Mouse (Mus musculus): Measurements from ENCODE around the gene Gm11985. TPM values are rescaled to one million over a fixed set of nuclear protein-coding genes. Genes with fewer than 3 reads are reported as not detected.

Gene Gm11985
- polyA plus RNA-seq (2012; rRNA removed) = not detected in 2 replicates

DNA sequence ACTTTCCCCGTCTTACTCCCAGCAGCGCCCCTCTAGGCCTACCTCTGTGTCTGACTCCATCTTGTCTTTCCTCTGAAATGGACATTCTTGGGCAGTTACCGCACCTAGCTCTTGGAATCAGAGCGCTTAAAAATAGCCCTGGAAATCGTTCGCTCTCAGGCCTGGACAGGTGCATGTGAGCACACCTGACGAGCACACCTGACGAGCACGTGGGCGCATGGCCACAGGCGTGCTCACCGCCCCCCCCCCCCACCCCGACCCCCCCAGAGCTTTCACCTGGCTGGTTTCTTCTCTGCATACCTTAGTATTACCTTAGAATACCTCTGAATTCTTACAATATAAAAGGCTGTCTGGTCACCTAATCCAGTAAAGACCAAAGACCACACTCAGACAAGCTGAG lies at the start of gene Gm11985:
TSS of gene Gm11985 (minus strand) at position 101 of the 400 bp plus-strand sequence.
- no peak within 1 kb of the TSS for H3K4me3 ChIP-seq (replicated peaks; ENCODE audit: extremely low read depth, low read depth, low read length)
- H3K4me1 ChIP-seq (ENCODE audit: control insufficient read depth, insufficient read depth, low read length) = no peaks in the 10 kb centered on the region
- no peak for DNase-seq
- TF ChIP-seq CTCF (IDR thresholded peaks at IDR 0.05; ENCODE audit: insufficient read depth, low read length) (no peak), POLR2A (IDR thresholded peaks at IDR 0.05; ENCODE audit: borderline replicate concordance, extremely low read depth, low read depth, low read length) (no peak)
- 83% methylated on average over 13 of the region's 13 CpGs for WGBS

DNA sequence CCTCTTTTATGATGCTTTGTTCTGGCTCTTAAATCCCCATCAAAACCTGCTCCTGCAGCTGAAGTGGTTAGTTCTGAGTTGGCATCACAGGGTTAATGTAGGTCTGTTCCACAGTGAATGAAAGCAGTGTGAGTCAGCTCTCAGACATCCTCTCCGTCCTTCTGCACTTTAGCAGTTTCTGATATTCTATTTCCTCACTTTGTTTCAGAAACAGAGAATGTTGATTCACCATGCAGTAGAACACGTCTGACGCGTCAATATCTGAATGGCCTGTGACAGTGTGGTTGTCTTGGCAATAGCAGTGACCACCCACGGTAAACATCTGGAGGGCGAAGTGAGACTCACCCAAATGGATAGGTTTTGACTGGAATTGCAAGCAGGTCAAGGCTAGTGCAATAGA lies 49.3 kb upstream of the Gm11985 start:
- no peak for TF ChIP-seq CTCF (IDR thresholded peaks at IDR 0.05; ENCODE audit: insufficient read depth, low read length)
- TF ChIP-seq POLR2A (IDR thresholded peaks at IDR 0.05; ENCODE audit: borderline replicate concordance, extremely low read depth, low read depth, low read length) = no peak
- Histone ChIP-seq H3K4me3 (replicated peaks; ENCODE audit: extremely low read depth, low read depth, low read length) (no peak overlapping the region), H3K4me1 (ENCODE audit: control insufficient read depth, insufficient read depth, low read length) (no peaks in the 10 kb centered on the region)
- DNase-seq = no peak
- WGBS = 32% methylated on average over 6 of the region's 6 CpGs

DNA sequence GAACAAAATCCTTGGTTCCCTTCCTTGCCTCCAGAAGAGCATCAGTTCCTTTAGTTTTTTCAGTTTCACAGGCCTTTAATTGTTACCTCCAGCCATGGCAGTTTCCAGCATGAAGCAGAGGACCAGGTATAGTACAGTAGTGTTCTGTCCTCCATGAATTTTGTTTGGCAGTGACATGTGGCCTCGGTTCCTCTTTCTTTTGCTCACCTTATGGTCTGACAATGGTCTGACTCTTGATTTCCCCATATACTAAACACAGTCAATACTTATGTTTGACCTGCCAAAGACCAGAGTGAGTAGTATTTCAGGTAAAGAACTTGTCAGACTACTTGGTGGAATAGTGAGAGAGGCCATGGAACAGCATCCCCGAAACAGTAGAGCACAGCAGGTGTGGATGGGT lies 48.4 kb upstream of the Gm11985 start:
- TF ChIP-seq CTCF (IDR thresholded peaks at IDR 0.05; ENCODE audit: insufficient read depth, low read length) (no peak), POLR2A (IDR thresholded peaks at IDR 0.05; ENCODE audit: borderline replicate concordance, extremely low read depth, low read depth, low read length) (no peak)
- H3K4me1 ChIP-seq (ENCODE audit: control insufficient read depth, insufficient read depth, low read length) = no peaks in the 10 kb centered on the region
- no peak overlapping the region for H3K4me3 ChIP-seq (replicated peaks; ENCODE audit: extremely low read depth, low read depth, low read length)
- DNase-seq = no peak
- 78% methylated on average over 2 of the region's 2 CpGs for WGBS

DNA sequence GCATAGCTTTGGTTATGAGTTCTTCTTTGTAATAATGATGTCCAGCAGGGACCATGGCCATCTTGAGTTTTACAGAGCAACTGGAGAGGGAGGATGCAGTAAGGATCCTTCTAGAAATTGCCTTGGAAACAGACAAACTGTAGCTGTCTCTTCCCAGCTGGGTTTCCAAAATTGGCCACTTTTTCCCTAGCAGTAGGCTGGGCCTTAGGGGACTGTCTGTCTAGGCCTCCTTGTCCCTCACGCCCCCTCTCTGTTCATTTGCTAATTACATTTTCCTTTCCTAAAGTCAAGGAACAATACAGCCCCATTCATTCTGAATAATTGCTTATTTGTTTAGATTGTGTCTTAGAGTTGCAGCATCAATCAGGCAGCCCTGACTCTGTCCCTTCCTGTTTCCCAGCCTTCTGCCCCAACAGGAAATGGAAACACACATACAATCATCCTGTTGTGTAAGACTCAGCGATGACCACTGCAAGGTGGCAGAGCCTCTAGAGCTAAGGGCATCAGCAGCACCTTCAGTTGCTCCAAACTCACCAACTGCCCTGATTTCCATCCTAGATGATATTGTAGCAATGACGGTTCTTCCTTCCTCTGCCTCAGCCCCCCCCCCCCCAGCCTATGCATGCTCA lies 46.7 kb upstream of the Gm11985 start:
- WGBS = 54% methylated on average over 3 of the region's 3 CpGs
- TF ChIP-seq CTCF (IDR thresholded peaks at IDR 0.05; ENCODE audit: insufficient read depth, low read length) = no peak

DNA sequence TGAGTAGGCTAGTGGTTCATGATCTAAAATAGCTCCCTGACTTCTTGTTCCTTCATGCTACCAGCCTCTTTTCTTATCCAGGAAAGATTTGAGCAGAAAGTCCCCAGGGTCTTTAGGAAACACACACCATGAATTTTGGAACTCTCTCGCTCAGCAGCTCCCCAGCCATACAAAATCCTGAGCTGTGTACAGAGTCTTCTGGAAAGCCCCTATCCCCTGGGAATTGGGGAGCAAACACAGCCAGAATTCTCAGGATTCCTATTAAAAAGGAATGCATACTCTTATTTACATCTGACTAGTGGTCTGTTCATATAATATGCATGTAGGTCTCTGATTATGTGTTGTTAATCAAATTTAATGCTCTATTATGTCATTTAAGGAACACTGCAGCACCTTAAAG lies 46.1 kb upstream of the Gm11985 start:
- Histone ChIP-seq H3K4me1 (ENCODE audit: control insufficient read depth, insufficient read depth, low read length) (no peaks in the 10 kb centered on the region), H3K4me3 (replicated peaks; ENCODE audit: extremely low read depth, low read depth, low read length) (no peak overlapping the region)
- no peak for DNase-seq
- TF ChIP-seq CTCF (IDR thresholded peaks at IDR 0.05; ENCODE audit: insufficient read depth, low read length) (no peak), POLR2A (IDR thresholded peaks at IDR 0.05; ENCODE audit: borderline replicate concordance, extremely low read depth, low read depth, low read length) (no peak)
- WGBS = 86% methylated on average over 1 of the region's 1 CpGs

More for the DNA sequence above, 46.7 kb upstream of the Gm11985 start:
- no peak overlapping the region for H3K4me3 ChIP-seq (replicated peaks; ENCODE audit: extremely low read depth, low read depth, low read length)
- no peak for DNase-seq
- H3K4me1 ChIP-seq (ENCODE audit: control insufficient read depth, insufficient read depth, low read length) = no peaks in the 10 kb centered on the region

DNA sequence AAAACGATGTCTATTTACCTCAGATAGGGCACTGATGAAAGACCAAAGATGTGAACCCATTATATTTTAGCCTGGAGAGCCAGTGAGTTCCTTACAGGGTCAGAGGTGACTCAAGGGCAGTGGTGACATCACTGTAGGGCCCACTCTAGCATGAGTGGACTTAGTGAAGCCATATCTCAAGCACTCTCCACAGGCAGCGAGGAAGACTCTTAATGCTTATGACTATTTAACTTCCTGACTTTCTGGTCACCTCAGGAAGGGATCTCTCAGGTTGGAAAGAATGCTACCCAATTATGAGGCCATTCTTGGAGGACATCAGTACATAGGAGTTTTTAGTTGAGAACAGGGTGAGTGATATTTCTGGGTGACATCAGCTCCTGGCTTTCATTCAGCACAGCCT lies 45.0 kb upstream of the Gm11985 start:
- 69% methylated on average over 2 of the region's 2 CpGs for WGBS
- TF ChIP-seq POLR2A (IDR thresholded peaks at IDR 0.05; ENCODE audit: borderline replicate concordance, extremely low read depth, low read depth, low read length) (no peak), CTCF (IDR thresholded peaks at IDR 0.05; ENCODE audit: insufficient read depth, low read length) (no peak)
- Histone ChIP-seq H3K4me1 (ENCODE audit: control insufficient read depth, insufficient read depth, low read length) (no peaks in the 10 kb centered on the region), H3K4me3 (replicated peaks; ENCODE audit: extremely low read depth, low read depth, low read length) (no peak overlapping the region)
- DNase-seq = no peak

DNA sequence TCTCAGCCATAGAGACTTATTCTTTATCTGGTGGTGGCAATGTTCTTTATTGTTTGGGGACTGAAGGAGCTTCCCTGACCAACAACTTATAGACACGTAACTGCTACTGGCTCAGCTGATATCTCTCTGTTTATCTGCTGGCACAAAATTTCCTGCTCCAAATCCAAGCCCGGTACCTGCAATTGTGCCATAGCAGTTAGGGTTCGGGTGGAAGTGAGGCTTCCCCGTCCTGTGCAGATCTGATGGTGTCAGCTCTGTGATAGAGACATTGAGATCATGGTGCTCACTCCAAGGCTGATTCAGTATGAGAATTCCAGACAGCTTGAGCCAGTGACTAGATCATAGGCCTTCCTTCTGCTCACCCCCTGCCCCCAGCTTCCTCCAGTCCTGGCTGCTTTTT lies 43.6 kb upstream of the Gm11985 start:
- TF ChIP-seq POLR2A (IDR thresholded peaks at IDR 0.05; ENCODE audit: borderline replicate concordance, extremely low read depth, low read depth, low read length) = no peak
- no peak for TF ChIP-seq CTCF (IDR thresholded peaks at IDR 0.05; ENCODE audit: insufficient read depth, low read length)
- Histone ChIP-seq H3K4me3 (replicated peaks; ENCODE audit: extremely low read depth, low read depth, low read length) (no peak overlapping the region), H3K4me1 (ENCODE audit: control insufficient read depth, insufficient read depth, low read length) (no peaks in the 10 kb centered on the region; the same call in 1 of the 2 replicates)
- DNase-seq = no peak
- WGBS = 93% methylated on average over 4 of the region's 4 CpGs

DNA sequence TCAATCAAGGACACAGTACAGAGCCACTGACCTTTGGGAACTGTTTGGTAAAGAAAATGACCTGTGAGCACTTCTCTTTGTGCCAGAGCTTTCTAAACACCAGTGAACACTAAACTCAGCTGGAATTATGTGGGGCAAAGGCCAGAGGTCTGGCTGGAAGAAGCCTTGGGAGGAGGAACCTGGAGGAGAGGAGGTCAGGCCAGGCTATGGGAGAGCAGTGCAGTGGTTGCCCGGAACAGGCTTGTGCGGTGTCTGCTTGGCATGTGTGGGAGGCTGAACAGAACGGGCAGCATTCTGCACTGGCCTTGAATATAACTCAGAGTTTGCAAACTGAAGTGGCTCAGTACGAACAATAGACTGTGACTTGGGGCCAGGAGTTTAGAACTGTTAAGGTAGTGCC lies 41.6 kb upstream of the Gm11985 start:
- TF ChIP-seq POLR2A (IDR thresholded peaks at IDR 0.05; ENCODE audit: borderline replicate concordance, extremely low read depth, low read depth, low read length) = no peak
- TF ChIP-seq CTCF (IDR thresholded peaks at IDR 0.05; ENCODE audit: insufficient read depth, low read length) = no peak
- no peak for DNase-seq
- no peaks in the 10 kb centered on the region; the same call in 1 of the 2 replicates for H3K4me1 ChIP-seq (ENCODE audit: control insufficient read depth, insufficient read depth, low read length)
- no peak overlapping the region for H3K4me3 ChIP-seq (replicated peaks; ENCODE audit: extremely low read depth, low read depth, low read length)
- 63% methylated on average over 4 of the region's 4 CpGs for WGBS

DNA sequence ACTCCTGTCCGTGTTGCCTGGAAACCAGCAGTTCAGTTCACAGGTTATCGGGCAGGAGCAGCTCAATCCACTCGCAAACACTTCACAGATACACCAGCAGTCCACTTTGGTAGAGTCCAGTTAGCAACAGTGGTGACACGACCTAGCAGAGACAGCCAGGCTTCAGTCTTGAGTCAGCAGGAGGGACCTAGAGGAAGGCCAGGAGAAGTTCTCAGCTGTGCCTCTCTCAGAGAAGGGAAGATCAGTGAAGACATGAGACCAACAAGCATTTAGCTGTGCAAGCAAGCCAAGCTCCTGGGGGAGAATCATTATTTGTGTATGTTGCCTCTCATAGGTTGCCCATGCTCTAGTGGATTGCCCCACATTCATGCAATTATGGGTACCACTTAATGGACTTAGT lies 39.7 kb upstream of the Gm11985 start:
- TF ChIP-seq POLR2A (IDR thresholded peaks at IDR 0.05; ENCODE audit: borderline replicate concordance, extremely low read depth, low read depth, low read length) (no peak), CTCF (IDR thresholded peaks at IDR 0.05; ENCODE audit: insufficient read depth, low read length) (no peak)
- no peaks in the 10 kb centered on the region; the same call in 1 of the 2 replicates for H3K4me1 ChIP-seq (ENCODE audit: control insufficient read depth, insufficient read depth, low read length)
- no peak for DNase-seq
- 67% methylated on average over 4 of the region's 4 CpGs for WGBS
- no peak overlapping the region for H3K4me3 ChIP-seq (replicated peaks; ENCODE audit: extremely low read depth, low read depth, low read length)

DNA sequence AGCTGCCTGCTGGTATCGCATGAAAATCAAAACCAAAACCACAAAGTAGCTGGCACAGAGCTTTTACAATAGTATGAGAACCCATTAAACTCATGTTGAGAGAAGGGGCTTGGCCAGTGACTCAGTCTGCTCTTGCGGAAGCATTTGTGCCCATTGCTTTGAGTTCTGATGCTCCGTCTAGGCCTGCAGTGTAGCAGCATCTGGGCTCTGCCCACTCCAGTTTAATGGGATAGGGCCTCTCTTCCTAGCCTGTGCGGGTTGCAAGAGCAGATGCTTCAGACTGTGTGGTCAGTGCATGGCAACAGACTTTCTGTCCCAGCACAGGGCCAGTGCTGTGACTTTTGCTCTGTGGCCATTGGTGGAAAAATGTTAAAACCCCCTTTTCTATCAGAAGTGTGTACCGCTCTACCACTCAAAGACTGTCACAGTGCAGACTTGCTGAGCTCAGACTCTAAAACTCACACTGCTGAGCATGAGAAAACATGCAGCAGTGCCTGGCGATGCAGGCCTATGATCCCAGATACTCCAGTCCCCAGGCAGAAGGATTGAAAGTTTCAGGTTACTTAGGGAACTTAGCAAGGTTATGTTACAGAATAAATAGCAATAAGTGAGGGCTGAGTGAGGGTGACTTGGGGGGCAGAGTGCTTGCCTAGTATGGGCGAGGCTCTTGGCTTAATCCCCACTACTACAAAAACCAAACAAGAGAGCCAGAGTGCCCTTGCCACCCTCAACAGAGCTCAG lies 38.6 kb upstream of the Gm11985 start:
- DNase-seq = no peak

More for the DNA sequence above, 38.6 kb upstream of the Gm11985 start:
- no peak for TF ChIP-seq POLR2A (IDR thresholded peaks at IDR 0.05; ENCODE audit: borderline replicate concordance, extremely low read depth, low read depth, low read length)
- TF ChIP-seq CTCF (IDR thresholded peaks at IDR 0.05; ENCODE audit: insufficient read depth, low read length) = no peak
- Histone ChIP-seq H3K4me1 (ENCODE audit: control insufficient read depth, insufficient read depth, low read length) (no peaks in the 10 kb centered on the region; the same call in 1 of the 2 replicates), H3K4me3 (replicated peaks; ENCODE audit: extremely low read depth, low read depth, low read length) (no peak overlapping the region)
- WGBS = 65% methylated on average over 7 of the region's 7 CpGs
